Mouse (Mus musculus) ovary, postnatal 14 days (tissue): ENCODE data around the gene Cd28.

Source experiments
- DNase-seq: peaks from one replicate; pipeline ENCODE4 v3.0.0; 2022; ENCODE audit warnings: low spot score

Cd28 gene

DNA sequence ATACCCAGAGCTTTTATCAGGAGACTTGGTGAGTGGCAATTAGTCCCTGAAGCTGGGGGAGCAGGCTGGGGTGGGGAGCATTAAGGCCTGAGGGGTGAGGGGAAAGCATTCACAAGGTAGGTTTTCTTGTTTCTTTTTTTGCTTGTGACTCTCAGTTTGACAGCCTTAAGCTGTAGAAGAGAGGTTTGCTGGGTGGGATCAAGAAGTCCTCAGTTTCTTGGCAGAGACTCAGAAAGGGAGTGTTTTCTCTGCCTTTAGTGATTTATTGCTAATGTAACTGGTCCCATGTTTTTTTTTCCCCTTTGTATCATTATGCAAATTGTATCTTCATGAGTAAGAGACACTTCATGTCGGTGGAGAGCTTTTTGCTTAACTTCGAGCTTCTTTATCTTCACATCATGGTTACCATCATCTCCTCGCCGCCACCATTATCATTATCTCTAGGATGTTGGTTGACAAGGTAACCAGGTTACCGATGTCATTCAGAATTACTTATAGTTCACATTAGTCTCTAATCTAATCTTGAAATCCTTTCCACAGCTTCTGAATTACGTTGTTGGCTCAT, 33.7 kb downstream of the Cd28 start:
- no peak for DNase-seq

DNA sequence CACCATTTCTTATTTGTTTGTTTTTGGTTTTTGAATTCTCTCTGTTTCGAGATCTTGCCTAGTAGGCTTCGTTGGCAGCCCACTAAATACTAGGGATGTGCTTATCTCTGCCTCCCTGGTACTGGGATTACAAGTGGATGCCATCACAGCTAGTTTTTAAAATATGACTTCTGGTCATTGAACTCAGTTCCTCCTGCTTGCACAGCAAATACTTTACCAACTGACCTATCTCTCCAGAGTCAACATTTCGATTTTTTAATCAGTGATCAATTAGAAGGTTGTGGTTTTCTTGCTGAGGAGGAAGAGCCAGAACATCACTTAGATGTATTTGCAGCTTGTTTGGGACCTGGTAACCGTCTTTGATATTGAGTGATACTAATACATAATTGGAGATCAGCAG, 34.4 kb downstream of the Cd28 start:
- DNase-seq = no peak

DNA sequence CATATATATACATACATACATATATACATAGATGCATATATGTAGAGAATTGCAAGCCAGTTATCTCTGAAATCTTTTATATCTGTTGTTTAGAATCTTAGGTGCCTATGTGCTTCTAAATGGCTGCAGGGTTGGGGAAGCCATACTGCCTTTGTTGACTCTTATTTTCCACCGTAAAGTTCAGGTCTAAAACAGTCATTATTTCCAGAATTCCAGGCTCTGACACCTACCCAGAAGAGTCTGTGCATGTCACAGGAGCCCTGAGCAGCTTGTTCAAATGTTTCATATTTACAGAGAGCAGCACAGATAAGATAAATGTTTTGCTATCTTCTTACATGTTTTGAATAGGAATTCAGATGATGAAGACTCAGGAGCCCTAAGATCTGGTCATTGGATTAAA, 36.4 kb downstream of the Cd28 start:
- no peak for DNase-seq

DNA sequence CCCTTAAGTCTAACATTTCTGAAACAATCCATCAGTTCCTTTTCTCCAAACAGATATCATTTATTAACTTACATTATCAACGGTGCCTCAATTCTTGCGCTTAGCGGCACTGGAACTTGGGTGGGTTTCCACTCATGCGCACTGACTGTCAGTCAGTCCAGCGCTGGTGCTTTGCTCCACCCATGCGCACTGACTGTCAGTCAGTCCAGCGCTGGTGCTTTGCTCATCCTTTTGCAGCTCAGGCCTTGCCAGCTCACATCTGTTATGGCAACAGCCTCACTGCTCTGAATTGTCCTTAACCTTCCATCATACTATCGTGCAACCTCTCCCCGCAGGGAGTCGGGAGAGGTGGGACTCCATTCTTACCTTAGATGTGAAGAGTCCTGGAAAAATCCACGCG, 37.4 kb downstream of the Cd28 start:
- no peak for DNase-seq

DNA sequence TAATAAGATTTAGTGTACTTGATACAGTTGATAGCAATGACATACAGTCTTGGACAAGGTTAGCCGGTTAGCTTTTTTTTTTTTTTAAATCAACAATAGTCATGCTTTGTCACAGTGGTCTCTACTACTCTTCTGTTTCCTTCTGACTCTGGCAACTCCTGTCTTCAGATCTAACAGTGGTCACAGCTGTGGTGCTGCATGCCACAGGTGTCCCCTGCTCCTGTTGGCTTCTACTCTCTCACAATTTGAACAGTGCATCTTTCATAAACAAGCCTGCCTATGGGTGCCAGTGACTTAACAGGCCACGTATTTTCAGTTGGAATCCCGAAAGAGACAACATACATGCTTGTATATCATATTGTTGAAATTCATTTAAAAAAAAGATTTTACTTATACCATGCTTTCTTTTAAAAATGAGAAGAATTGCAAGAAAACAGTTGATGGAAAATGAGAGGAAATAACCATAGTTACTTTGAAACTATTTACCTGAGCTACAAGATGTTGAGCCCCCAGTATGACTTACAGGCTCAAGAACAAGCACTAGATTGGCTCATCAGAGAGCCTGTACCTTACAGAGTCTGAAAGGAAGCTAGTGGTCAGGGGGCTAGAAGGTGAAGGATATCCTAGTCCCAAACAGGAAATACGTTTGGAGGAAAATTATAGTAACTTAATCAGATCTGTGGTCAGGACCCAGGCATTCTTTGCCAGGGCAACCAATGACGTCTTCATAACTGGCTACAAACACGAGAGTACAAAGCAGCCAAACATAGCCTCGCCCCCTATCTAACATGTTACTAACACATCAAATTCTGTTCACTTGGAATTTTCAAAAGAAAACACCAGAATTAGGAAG, 39.0 kb downstream of the Cd28 start:
- DNase-seq = no peak

DNA sequence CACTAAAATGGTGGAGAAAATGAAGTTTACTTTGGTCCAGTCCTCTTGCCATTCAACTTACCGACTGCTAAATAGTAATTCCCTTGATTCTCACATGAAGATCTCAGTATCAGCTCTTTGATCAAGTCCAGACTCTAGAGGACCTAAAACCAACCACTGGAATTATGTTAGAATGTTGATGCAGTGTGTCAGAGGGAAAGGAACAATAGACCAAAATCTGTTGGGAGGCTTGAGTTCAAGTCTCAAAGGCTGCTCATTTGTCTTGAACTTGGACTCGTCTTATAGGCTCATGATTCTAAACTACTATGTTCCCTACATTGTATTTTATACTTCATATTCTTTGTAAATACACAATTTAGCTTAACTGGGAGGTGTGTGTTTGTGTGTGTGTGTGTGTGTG, 41.0 kb downstream of the Cd28 start:
- DNase-seq = no peak

DNA sequence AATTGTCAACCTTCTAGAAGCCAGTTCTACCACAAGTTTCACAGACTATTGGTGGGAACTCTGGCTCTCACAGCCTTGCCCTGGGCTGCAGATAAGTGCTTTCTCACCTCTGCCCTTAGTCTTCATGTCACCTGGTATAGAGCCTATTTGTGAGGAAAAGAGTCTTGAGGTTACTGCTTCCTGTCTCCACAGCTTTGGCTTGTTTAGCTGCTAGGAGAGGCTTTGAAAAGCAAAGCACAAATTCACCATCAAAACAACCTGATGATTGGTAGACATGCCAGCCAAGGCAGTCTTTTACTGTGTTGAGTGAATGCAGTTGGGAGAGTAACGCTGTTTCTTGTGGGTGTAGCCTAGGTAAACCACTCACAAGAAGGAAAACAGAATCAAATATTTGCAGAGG, 41.6 kb downstream of the Cd28 start:
- DNase-seq = no peak

DNA sequence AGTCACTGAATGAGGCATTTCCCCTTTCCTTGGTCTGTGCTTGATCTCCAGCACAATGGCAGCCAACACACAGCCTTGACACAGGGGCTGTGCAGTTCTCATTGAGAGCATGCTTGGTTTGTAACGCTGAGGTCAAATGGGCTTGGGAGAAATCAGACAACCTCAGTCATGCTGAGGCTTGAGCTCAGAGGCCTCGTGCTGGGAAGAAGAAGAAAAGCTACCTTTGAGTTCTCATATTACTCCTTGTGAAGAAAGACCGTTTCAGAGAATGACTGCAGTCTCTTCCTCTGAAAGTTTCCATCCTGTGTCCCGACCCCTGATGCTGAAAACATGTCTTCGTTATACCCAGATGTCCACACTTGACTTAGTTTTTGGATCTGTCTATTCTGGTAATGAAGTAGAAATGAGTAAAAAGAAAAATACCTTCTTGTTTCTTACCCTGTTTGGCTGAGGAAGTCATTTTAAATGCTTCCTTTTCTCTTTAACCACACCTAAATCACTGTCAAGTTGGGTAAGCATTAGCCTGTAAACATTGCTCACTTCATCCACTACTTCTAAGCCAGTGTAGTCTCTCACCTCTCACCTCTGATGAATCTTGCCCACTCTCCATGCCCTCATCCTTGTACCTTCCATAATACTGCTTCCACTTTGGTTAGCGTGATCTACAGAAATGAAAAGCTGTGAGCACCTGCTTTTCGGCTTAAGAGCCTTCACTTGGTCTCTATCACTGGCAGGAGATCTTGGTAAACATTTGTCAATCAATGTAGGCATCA, 43.1 kb downstream of the Cd28 start:
- DNase-seq = no peak

DNA sequence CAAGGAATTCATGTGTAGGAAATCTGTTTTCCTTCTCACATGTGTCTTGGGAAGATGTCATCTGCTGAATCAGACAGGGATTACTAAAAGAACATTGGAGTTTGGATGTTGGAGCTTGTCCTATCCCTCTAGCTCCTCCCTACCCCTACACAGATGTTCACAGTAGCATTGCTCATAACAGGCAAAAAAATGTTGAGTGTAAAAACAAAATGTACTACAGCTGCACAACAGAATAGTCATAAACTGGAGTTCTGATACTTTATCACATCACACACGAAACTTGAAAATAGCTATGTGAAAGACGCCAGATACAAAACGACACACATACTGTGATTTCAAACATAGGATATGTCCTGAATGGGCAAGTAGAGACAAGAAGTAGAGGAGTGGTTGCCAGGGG, 43.9 kb downstream of the Cd28 start:
- no peak for DNase-seq

DNA sequence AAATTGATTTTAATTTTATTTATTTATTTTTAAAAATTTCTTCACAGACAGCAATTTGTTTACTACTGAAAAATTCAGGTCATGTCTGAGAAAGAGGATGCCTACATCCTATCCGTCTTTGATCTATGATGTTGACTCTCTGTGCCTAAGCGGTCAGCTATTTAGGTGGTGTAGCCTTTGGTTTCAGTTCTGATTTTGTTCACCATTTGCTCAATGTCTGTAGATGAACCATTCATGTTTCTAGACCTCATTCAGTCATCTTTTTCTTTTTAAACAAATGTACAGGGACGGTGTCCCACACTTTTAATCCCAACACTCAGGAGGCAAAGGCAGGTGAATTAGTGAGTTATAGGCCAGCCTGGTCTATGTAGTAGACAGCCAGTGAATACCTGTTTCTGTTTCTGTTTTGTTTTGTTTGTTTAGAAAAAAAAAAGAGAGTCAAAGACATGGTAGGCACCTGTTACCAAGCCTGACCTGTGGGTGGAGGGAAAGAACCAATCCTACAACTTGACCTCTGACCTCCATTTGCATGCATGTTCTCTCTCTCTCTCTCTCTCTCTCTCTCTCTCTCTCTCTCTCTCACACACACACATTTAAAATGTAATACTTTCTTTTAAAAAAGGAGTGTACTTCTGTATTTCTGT, 45.0 kb downstream of the Cd28 start:
- DNase-seq = no peak

DNA sequence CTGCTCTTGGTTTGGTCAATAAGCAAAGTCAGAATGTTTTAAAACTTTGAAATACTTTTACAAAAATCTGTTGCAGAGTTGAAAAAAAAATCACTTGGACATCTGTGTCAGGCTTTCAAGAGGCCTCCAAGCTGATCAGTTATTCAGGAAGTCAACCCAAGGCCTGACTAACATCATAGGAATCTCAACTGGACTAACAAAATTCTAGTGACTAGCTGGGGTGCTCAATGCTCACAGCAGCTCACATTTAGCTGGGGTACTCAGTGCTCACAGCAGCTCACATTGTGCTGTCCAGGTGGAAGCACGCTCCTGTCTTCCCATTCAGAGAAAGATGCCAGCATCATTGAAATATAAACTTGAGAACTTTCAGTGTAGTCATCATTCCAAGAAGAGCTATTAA, 45.9 kb downstream of the Cd28 start:
- no peak for DNase-seq

DNA sequence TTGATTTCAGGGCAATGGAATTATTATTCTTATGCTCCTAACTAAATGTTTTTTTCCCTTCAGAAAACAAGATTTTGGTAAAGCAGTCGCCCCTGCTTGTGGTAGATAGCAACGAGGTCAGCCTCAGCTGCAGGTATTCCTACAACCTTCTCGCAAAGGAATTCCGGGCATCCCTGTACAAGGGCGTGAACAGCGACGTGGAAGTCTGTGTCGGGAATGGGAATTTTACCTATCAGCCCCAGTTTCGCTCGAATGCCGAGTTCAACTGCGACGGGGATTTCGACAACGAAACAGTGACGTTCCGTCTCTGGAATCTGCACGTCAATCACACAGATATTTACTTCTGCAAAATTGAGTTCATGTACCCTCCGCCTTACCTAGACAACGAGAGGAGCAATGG, 46.3 kb downstream of the Cd28 start:
- no peak for DNase-seq

DNA sequence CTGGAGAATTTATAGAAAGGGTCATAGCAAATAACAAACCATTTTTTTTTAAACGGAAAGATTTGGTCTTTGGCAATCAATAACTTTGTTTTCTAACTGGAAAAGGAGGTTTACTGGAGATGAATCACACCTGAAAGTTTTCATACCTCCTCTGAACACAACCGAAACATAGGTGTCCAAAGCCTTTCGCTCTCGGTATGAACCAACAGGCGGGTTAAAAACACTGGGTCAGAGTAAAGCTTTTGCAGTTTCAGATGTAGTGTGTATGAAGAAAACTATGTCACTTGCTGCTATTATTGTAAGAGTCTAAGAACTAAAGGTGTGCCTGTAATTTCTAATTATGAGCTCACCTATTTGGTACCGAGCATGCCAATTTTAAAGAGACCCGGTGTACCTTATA, 55.2 kb downstream of the Cd28 start:
- no peak for DNase-seq

DNA sequence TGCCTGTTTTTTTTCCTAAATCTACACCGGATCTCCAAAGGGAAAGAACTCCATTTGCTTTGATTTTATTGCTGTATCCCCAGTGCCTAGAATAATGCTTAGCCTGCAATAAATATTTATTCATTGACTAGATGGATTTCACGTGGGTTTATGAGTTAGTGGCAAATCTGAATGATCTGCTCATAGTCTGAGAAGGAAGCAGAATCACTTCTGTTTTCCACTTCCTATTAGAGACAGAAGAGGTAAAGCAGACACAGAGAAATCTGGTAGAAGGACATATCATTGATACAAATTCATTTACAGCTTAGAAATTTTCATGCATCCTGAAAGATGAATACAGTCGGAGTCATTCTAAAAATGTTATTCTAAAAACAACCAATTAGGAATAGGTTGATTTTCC, 56.6 kb downstream of the Cd28 start:
- DNase-seq = no peak

DNA sequence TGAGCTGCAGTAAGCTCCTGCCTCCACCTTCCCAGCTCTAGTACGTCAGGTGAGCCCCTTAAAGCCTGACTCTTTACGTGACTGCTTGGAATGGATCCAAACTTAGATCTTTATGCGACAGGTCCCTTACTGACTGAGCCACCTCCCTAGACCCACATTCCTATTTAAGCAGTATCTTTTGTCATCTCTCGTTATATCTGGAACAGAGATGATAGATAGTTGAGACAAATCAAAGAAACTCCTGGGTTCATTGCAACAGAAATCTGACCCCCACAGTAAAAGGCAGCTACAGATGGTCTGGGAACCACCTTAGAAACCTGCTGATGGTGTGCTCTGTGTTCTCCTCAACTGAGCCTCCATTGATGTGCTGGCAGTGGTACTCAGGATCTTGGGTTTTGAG, 59.6 kb downstream of the Cd28 start:
- no peak for DNase-seq

DNA sequence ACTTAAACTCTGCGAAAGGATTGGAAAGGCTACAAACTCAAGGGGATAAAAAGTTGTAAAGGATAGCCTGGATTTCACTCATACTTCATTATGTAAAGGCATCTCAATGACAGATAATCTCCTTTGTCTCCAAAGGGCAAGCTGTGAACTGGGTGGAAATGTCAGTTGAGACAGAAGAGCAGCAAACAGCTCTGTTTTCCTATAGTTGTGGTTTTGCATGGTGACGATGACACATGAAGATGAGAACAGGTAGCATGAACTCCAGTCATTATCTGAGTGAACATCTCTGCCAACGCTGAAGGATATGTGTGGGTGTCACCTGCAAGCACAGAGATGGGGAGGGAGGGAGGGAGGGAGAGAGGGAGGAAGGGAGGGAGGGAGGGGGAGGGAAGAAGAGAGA, 60.3 kb downstream of the Cd28 start:
- no peak for DNase-seq

DNA sequence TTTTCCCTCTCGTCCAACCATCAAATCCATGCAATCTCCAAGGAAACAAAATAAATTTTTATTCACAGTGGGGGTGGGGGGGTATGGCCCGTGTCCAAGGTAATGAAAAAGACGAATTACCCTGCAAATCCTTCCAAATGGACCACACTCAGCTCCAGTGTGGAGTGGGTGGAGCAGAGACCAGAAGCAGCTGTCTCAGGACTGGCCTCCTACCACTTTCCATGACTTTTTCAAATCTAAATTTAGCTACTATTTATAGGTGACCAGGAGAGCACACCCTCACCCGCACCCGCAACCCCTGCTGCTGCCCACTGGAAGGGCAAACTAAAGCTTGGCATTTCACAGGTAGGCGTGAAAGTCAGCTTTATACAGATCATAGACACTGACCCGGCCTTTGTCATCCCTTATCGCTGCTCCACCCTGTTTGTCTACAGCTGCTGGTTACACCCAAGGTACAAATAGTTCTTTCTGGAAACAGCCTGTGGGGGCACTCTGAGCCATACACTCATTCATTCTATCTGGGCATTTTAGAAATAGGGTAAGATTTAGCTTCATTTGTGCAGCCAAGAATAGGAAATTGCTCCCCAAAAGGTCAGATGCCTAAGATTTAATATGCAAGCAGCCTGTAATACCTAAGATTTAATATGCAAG, 62.0 kb downstream of the Cd28 start:
- no peak for DNase-seq

DNA sequence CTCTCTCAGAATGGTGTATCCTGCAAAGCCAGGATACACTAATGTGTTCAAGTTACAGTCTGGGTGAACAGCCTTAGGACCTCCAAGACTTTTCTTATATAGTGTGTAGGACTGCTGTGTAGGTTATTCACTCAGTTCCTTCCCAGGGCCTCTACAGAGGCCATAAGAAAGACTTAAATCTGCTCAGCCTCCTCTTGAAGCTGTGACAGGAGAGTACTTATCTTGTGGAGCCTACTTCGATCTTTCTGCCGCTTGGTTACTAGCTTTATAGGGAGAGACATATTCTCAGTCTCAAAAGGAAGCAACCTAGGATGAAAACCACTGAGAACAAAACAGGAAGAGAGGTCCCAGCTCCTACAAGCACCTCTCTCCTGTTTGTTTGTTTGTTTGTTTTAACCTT, 62.6 kb downstream of the Cd28 start:
- DNase-seq = no peak

DNA sequence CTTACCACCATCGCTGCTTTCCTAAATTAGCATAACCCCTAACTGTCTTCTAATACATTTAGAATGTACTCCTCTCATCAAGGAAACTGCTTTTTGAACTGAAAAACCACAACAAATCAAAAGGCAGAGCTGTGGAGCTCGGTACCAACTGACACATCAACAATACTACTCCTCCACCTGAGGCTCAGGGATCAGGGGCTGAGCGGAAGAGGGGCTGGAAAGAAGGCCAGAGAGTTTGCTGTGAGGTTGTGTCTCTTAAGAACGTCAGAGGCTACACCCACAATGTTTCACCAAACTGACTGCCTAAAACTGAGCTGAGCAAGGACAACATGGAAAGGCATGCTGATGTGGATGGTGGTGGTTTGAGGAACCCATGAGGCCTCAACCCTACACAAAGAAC, 65.1 kb downstream of the Cd28 start:
- no peak for DNase-seq

DNA sequence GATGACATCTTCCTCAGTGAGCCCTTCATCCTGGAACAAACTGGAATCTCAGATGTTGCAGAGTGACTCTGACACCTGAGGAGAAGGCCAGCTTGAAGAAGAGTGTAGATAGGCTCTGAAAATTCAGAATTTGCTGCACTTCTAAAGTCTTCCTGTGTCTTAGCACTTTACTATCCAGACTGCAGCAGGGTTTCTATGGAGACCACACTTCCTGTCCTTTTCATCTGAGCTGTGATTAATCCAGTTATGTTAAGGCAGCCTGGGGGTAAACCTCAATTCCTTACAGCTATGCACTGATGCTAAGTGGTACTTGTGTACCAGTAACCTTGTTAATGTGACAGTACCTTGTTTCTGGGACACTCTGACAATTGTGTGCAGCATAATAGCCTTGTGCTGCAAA, 77.1 kb downstream of the Cd28 start:
- no peak for DNase-seq

DNA sequence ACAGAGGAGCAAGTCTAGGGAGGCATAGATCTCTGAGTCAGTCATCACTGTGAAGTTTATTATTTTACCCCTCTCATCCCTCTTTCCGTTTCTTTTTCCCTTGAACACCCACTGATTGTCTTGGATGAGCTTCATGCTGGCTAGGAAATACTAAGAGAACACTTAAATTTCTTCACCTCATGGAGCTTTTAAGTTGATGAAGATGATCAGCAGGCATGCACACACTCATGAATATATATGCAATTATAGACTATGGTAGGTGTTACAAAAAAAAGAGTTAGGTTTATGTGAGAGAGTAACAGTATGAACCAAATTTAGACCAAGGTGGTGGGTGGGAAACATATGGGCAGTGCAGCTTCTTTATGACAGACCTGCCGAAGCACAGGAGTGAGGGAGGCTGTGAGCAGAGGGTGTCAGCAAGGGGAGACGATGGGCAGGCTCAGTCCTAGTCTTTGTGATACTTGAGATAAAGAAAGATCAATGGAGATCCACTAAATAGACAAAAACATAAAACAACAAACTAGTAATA, 79.1 kb downstream of the Cd28 start:
- DNase-seq = no peak

DNA sequence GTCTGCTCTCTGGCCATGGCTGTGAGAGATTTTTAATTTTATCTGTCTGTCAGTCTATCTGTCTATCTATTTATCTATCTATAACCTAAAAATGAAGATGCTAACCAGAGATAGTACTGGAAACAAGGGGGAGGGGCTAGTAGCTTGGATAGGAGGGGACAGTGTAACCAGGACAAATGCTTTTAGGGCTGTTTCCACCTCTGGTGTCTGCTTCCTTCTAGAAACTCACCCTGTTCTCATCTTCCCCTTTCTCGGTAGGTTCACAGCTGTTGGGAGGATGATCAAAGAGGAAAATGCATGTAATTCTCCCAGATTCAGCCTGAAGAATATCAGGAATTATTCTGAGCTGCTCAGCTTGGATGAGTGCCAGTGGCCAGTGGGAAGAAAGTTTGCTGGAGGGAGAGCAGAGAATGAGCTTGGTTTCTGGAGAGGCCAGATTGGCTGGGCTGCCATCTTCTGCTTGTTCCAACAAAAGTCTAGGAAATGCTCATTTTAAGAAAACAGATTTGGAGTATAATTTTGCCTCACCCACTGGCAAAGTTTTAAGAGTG, 83.3 kb downstream of the Cd28 start:
- DNase-seq = no peak
